25 mouse cellular contexts compared by ENCODE assay signal in genomic region chrX:75489886-75490285, GRCm38 (mm10). TPM values are rescaled to one million over a fixed set of nuclear protein-coding genes. Genes with fewer than 3 reads are reported as not detected.
DNase-seq lines count a peak whose midpoint lies in the region; ATAC-seq and TF ChIP-seq lines count a peak whose summit lies in the region.
"Had no signal": no experiment of that assay in that cellular context is flagged by ENCODE, and none has a peak within 500 bp of the region (broad histone marks: within the 10 kb centered on the region; RNA-seq: fewer than 3 reads in every experiment).

No protein-coding gene starts in this region.

- H3K9ac ChIP-seq in lung, embryonic 14.5 days, result no peak overlapping the region
- no peak overlapping the region for H3K9ac ChIP-seq in MEL (ENCODE audit: control insufficient read depth, low read depth, low read length, poor library complexity, severe bottlenecking)
- H3K9ac ChIP-seq in kidney, embryonic 16.5 days (replicated peaks; ENCODE audit: low read length), result no peak overlapping the region
- H3K9ac ChIP-seq: embryonic facial prominence, embryonic 12.5 days; embryonic facial prominence, embryonic 15.5 days; forebrain, embryonic 12.5 days had no signal

- no peaks in the 10 kb centered on the region for H3K9me3 ChIP-seq in lung, embryonic 14.5 days (ENCODE audit: low read depth, low read length)
- no peaks in the 10 kb centered on the region for H3K9me3 ChIP-seq in MEL (replicated peaks; ENCODE audit: insufficient read depth, low read length)
- no peaks in the 10 kb centered on the region for H3K9me3 ChIP-seq in kidney, embryonic 16.5 days (ENCODE audit: low read length)
- H3K9me3 ChIP-seq: embryonic facial prominence, embryonic 12.5 days; embryonic facial prominence, embryonic 15.5 days; forebrain, embryonic 10.5 days; forebrain, embryonic 12.5 days had no signal

- H3K27me3 ChIP-seq in lung, embryonic 14.5 days (ENCODE audit: insufficient read depth, low read length), result no peaks in the 10 kb centered on the region
- no peaks in the 10 kb centered on the region for H3K27me3 ChIP-seq in MEL (ENCODE audit: control insufficient read depth in 1 of 2, insufficient read depth in 2 of 2, low read length in 2 of 2)
- H3K27me3 ChIP-seq in kidney, embryonic 16.5 days (ENCODE audit: insufficient read depth, low read length), result no peaks in the 10 kb centered on the region
- H3K27me3 ChIP-seq: embryonic facial prominence, embryonic 12.5 days; embryonic facial prominence, embryonic 15.5 days; forebrain, embryonic 12.5 days had no signal

- peak; percentile 8 for DNase-seq in lung, embryonic 14.5 days
- no peak for DNase-seq in lung, postnatal 25 days (ENCODE audit: low spot score)
- DNase-seq in MEL (ENCODE audit: low read depth, low spot score), result peak; percentile 14
- peak; percentile 4 for DNase-seq in ovary, postnatal 14 days (ENCODE audit: low spot score)
- peak; percentile 50 for DNase-seq in testis, postnatal 10 days (ENCODE audit: low spot score)
- DNase-seq in layer of hippocampus, adult 9-11 months, result no peak
- no peak for DNase-seq in cerebellum, postnatal 4 days (ENCODE audit: low spot score in 2 of 2)
- DNase-seq: adrenal gland, adult 8-10 months; adrenal gland, postnatal 14 days; cerebellum, adult 11-12 months; cerebellum, adult 2 months; cerebellum, adult 9-10 months; cerebellum, postnatal 10 days; cerebellum, postnatal 25 days; embryo, embryonic 11 days had no signal

- TF ChIP-seq RAD21 in MEL (IDR thresholded peaks at IDR 0.05; ENCODE audit: low read depth, low read length), result no peak

- TF ChIP-seq POLR2A in MEL (IDR thresholded peaks at IDR 0.05; ENCODE audit: control insufficient read depth in 1 of 2, insufficient read depth in 1 of 2, low read depth in 1 of 2, low read length in 2 of 2, poor library complexity in 1 of 2), result no peak

- H3K79me2 ChIP-seq in MEL (ENCODE audit: control insufficient read depth, insufficient read depth, low read length, poor library complexity), result no peaks in the 10 kb centered on the region

- TF ChIP-seq EP300 in MEL (IDR thresholded peaks at IDR 0.05; ENCODE audit: low read depth in 1 of 2, low read length in 2 of 2), result no peak

- no peaks in the 10 kb centered on the region for H3K36me3 ChIP-seq in lung, embryonic 14.5 days (ENCODE audit: insufficient read depth)
- no peaks in the 10 kb centered on the region for H3K36me3 ChIP-seq in MEL (ENCODE audit: control insufficient read depth in 1 of 2, insufficient read depth in 2 of 2, low read length in 2 of 2)
- H3K36me3 ChIP-seq in kidney, embryonic 16.5 days (ENCODE audit: insufficient read depth, low read length), result no peaks in the 10 kb centered on the region
- H3K36me3 ChIP-seq: embryonic facial prominence, embryonic 12.5 days; embryonic facial prominence, embryonic 15.5 days; forebrain, embryonic 10.5 days; forebrain, embryonic 12.5 days had no signal

- H3K4me2 ChIP-seq in lung, embryonic 14.5 days, result no peak overlapping the region
- no peak overlapping the region for H3K4me2 ChIP-seq in kidney, embryonic 16.5 days (replicated peaks; ENCODE audit: low read depth, low read length)
- H3K4me2 ChIP-seq: embryonic facial prominence, embryonic 12.5 days; embryonic facial prominence, embryonic 15.5 days; forebrain, embryonic 12.5 days had no signal

- no peaks in the 10 kb centered on the region for H3K4me1 ChIP-seq in lung, embryonic 14.5 days (ENCODE audit: insufficient read depth)
- no peaks in the 10 kb centered on the region for H3K4me1 ChIP-seq in MEL (ENCODE audit: control insufficient read depth in 1 of 2, insufficient read depth in 2 of 2, low read length in 2 of 2)
- no peaks in the 10 kb centered on the region for H3K4me1 ChIP-seq in kidney, embryonic 16.5 days (ENCODE audit: insufficient read depth, low read length)
- H3K4me1 ChIP-seq: embryonic facial prominence, embryonic 12.5 days; embryonic facial prominence, embryonic 15.5 days; forebrain, embryonic 10.5 days; forebrain, embryonic 12.5 days had no signal

- WGBS in lung, embryonic 14.5 days, result 93% methylated on average over 1 of the region's 1 CpGs
- WGBS in kidney, embryonic 16.5 days, result 80% methylated on average over 1 of the region's 1 CpGs

- ATAC-seq in lung, embryonic 14.5 days (ENCODE audit: insufficient read depth), result no peak
- no peak for ATAC-seq in kidney, embryonic 16.5 days (ENCODE audit: low FRiP score, low TSS enrichment)
- ATAC-seq: activated CD4-positive, CD25-positive, alpha-beta regulatory T cell, adult 4 months; forebrain, embryonic 14.5 days; forebrain, embryonic 16.5 days; Patski had no signal

- H3K4me3 ChIP-seq in lung, embryonic 14.5 days (ENCODE audit: low read depth, low read length), result no peak overlapping the region
- H3K4me3 ChIP-seq in MEL (ENCODE audit: control insufficient read depth in 1 of 2, insufficient read depth in 1 of 2, low read depth in 2 of 2, low read length in 2 of 2), result no peak overlapping the region
- H3K4me3 ChIP-seq in kidney, embryonic 16.5 days (ENCODE audit: low read length), result no peak overlapping the region
- H3K4me3 ChIP-seq: embryonic facial prominence, embryonic 12.5 days; embryonic facial prominence, embryonic 15.5 days; erythroblast, embryonic 14.5 days; forebrain, embryonic 10.5 days; forebrain, embryonic 12.5 days had no signal

- no peak for TF ChIP-seq CTCF in lung, embryonic 14.5 days (IDR thresholded peaks at IDR 0.05; ENCODE audit: low read depth)
- TF ChIP-seq CTCF in MEL (IDR thresholded peaks at IDR 0.05 in 2 of 3, conservative IDR thresholded peaks at IDR 0.05 in 1 of 3; ENCODE audit: control insufficient read depth in 1 of 3, insufficient read depth in 1 of 3, low read depth in 2 of 3, low read length in 3 of 3, poor library complexity in 1 of 3, severe bottlenecking in 1 of 3), result no peak

- H3K27ac ChIP-seq in lung, embryonic 14.5 days (ENCODE audit: low read depth), result no peak overlapping the region
- no peak overlapping the region for H3K27ac ChIP-seq in MEL (ENCODE audit: control insufficient read depth, low read depth, low read length)
- H3K27ac ChIP-seq in kidney, embryonic 16.5 days (ENCODE audit: low read length), result no peak overlapping the region
- H3K27ac ChIP-seq: embryonic facial prominence, embryonic 12.5 days; embryonic facial prominence, embryonic 15.5 days; forebrain, embryonic 10.5 days; forebrain, embryonic 12.5 days had no signal

TF ChIP-seq in MEL, 35 proteins besides CTCF, POLR2A, EP300 and RAD21:
- TF ChIP-seq JUND (IDR thresholded peaks at IDR 0.05; ENCODE audit: low read depth, low read length), result no peak
- TF ChIP-seq ZC3H11A (IDR thresholded peaks at IDR 0.05; ENCODE audit: low read depth, low read length), result no peak
- TF ChIP-seq MAX (IDR thresholded peaks at IDR 0.05; ENCODE audit: low read length), result no peak
- no peak for TF ChIP-seq SIN3A (IDR thresholded peaks at IDR 0.05; ENCODE audit: low read length)
- TF ChIP-seq RCOR1 (IDR thresholded peaks at IDR 0.05; ENCODE audit: low read depth, low read length), result no peak
- no peak for TF ChIP-seq BHLHE40 (IDR thresholded peaks at IDR 0.05; ENCODE audit: borderline replicate concordance, low read depth, low read length)
- TF ChIP-seq E2F4 (IDR thresholded peaks at IDR 0.05; ENCODE audit: borderline replicate concordance, low read depth, low read length), result no peak
- no peak for TF ChIP-seq CHD1 (IDR thresholded peaks at IDR 0.05; ENCODE audit: low read depth, low read length)
- no peak for TF ChIP-seq TCF12 (IDR thresholded peaks at IDR 0.05; ENCODE audit: low read depth, low read length)
- no peak for TF ChIP-seq MEF2A (IDR thresholded peaks at IDR 0.05; ENCODE audit: extremely low read depth, insufficient replicate concordance, low read depth, low read length, poor library complexity, severe bottlenecking)
- no peak for TF ChIP-seq MAFK (IDR thresholded peaks at IDR 0.05; ENCODE audit: borderline replicate concordance, low read depth, low read length)
- no peak for TF ChIP-seq TAL1 (IDR thresholded peaks at IDR 0.05; ENCODE audit: low read length)
- TF ChIP-seq ELF1 (IDR thresholded peaks at IDR 0.05; ENCODE audit: low read depth, low read length), result no peak
- TF ChIP-seq SMC3 (IDR thresholded peaks at IDR 0.05; ENCODE audit: low read depth, low read length), result no peak
- no peak for TF ChIP-seq USF1 (IDR thresholded peaks at IDR 0.05; ENCODE audit: low read depth, low read length)
TF ChIP-seq in MEL: peak in this region for 0.

RNA-seq across cellular contexts. Expression of gene Vbp1, which starts 24.2 kb away (rescaled TPM):
- 156 and 157 TPM in 2 replicates for polyA plus RNA-seq in lung, embryonic 14.5 days (2014; fragmentation: Nextera tagmentation; extraction: Ambion mirVana)
- 71.6 and 81.4 TPM in 2 replicates for total RNA-seq in MEL (2012; rRNA removed)
- 10 to 100 TPM in 1 of 2 experiments, not detected in 1; 61.9 TPM for polyA plus RNA-seq in MEL (2012; ENCODE audit: insufficient read depth in 1 of 2, insufficient read length in 2 of 2, low read depth in 1 of 2, low replicate concordance in 2 of 2, missing spikeins in 1 of 2)
- polyA plus RNA-seq in kidney, embryonic 16.5 days (2015; fragmentation: Nextera tagmentation; extraction: Ambion mirVana), result 160 and 166 TPM in 2 replicates

Comparison
In these comparisons a context has a peak if more than half of its experiments do, and no peak if none do; other contexts are left out.
1. DNase-seq: peak in lung, embryonic 14.5 days (single experiment), MEL (single experiment), ovary, postnatal 14 days (single experiment) and testis, postnatal 10 days (single experiment); none in lung, postnatal 25 days (single experiment), layer of hippocampus, adult 9-11 months (single experiment) and cerebellum, postnatal 4 days (0 of 2).